ENCODE assay signal across 8 mouse cellular contexts in genomic region chr2:153740500-153741436, GRCm38 (mm10). TPM values are rescaled to one million over a fixed set of nuclear protein-coding genes. Genes with fewer than 3 reads are reported as not detected.
DNase-seq lines count a peak whose midpoint lies in the region; ATAC-seq and TF ChIP-seq lines count a peak whose summit lies in the region.

Gene Mapre1 (plus strand): TSS chr2:153741274.

- TF ChIP-seq CTCF in lung, postnatal 0 days (IDR thresholded peaks at IDR 0.05), result no peak

- 10% methylated on average over 58 of the region's 58 CpGs for WGBS in hindbrain, embryonic 10.5 days
- 10% methylated on average over 56 of the region's 58 CpGs for WGBS in lung, postnatal 0 days

- ATAC-seq in frontal cortex, adult (ENCODE audit: low TSS enrichment), result peak; percentile 97
- ATAC-seq in lung, postnatal 0 days, result peak; percentile 99

- peak within 1 kb of the TSS; percentile 61 for H3K4me2 ChIP-seq in lung, postnatal 0 days (replicated peaks; ENCODE audit: low read depth, low read length)

- H3K36me3 ChIP-seq in hindbrain, embryonic 10.5 days, result 0 out of 2 replicates have a peak, but pooled peaks cover 8% of the 10 kb centered on the region
- no peaks in the 10 kb centered on the region for H3K36me3 ChIP-seq in lung, postnatal 0 days (ENCODE audit: insufficient read depth, low read length)

- no peaks in the 10 kb centered on the region for H3K27me3 ChIP-seq in hindbrain, embryonic 10.5 days (ENCODE audit: insufficient read depth, poor library complexity, severe bottlenecking)
- no peaks in the 10 kb centered on the region for H3K27me3 ChIP-seq in lung, postnatal 0 days (replicated peaks; ENCODE audit: insufficient read depth, low read length)

- peak within 1 kb of the TSS; percentile 99 for H3K27ac ChIP-seq in hindbrain, embryonic 10.5 days
- H3K27ac ChIP-seq in lung, postnatal 0 days (ENCODE audit: low read length), result peak within 1 kb of the TSS; percentile 92

- peak; percentile 99 for DNase-seq in MN1 (ENCODE audit: low spot score)
- DNase-seq in cerebellum, adult 9-10 months, result peak; percentile 100
- peak; percentile 100 for DNase-seq in hindbrain, embryonic 10.5 days (ENCODE audit: low spot score)
- DNase-seq in layer of hippocampus, adult 9-11 months, result peak; percentile 100
- DNase-seq in lung, postnatal 0 days (ENCODE audit: low spot score), result peak; percentile 99
- DNase-seq in ovary, postnatal 14 days (ENCODE audit: low spot score), result peak; percentile 98
- DNase-seq in thymus, postnatal 14 days, result peak; percentile 99

- H3K9me3 ChIP-seq in hindbrain, embryonic 10.5 days, result no peaks in the 10 kb centered on the region
- no peaks in the 10 kb centered on the region for H3K9me3 ChIP-seq in lung, postnatal 0 days (ENCODE audit: low read length)

- H3K4me1 ChIP-seq in hindbrain, embryonic 10.5 days (replicated peaks), result peaks cover 27% of the 10 kb centered on the region
- H3K4me1 ChIP-seq in lung, postnatal 0 days (ENCODE audit: insufficient read depth, low read depth, low read length), result peaks cover 7% of the 10 kb centered on the region

- H3K9ac ChIP-seq in lung, postnatal 0 days (replicated peaks; ENCODE audit: low read depth), result peak within 1 kb of the TSS; percentile 88

- H3K4me3 ChIP-seq in hindbrain, embryonic 10.5 days, result peak within 1 kb of the TSS; percentile 88
- H3K4me3 ChIP-seq in lung, postnatal 0 days (ENCODE audit: low read depth, low read length), result peak within 1 kb of the TSS; percentile 91

- TF ChIP-seq EP300 in lung, postnatal 0 days (IDR thresholded peaks at IDR 0.05), result no peak

RNA-seq across cellular contexts. Expression of gene Mapre1, which starts in this region (rescaled TPM):
- 314 and 319 TPM in 2 replicates for polyA plus RNA-seq in hindbrain, embryonic 10.5 days (2016; fragmentation: Nextera tagmentation; extraction: Ambion mirVana)
- polyA plus RNA-seq in lung, postnatal 0 days (2015; fragmentation: Nextera tagmentation; extraction: Ambion mirVana), result 145 and 164 TPM in 2 replicates

Comparison
In these comparisons a context has a peak if more than half of its experiments do, and no peak if none do; other contexts are left out.
1. Peak in every context shown above with its lines: DNase-seq, ATAC-seq, H3K4me3 ChIP-seq and H3K27ac ChIP-seq.